Mouse (Mus musculus) neutrophil, adult 83 days (primary cell): Measurements from ENCODE around the gene 7420426K07Rik. TPM values are rescaled to one million over a fixed set of nuclear protein-coding genes. Genes with fewer than 3 reads are reported as not detected.

Experiments
- total RNA-seq, 2 experiments: library from RNA; stranded (reverse); gene quantifications; one replicate each; pipeline ENCODE4 v1.2.4; 2023

Gene 7420426K07Rik
- total RNA-seq = not detected

GRCm38 (mm10) chr9:98902819-98903218 is at the start of gene 7420426K07Rik:
7420426K07Rik (plus strand) TSS chr9:98903119.

GRCm38 (mm10) chr9:98856210-98856609 is 46.7 kb upstream of the 7420426K07Rik start, which contains the start of gene Prr23a2:
Prr23a2 (plus strand) TSS chr9:98856494.

DNA sequence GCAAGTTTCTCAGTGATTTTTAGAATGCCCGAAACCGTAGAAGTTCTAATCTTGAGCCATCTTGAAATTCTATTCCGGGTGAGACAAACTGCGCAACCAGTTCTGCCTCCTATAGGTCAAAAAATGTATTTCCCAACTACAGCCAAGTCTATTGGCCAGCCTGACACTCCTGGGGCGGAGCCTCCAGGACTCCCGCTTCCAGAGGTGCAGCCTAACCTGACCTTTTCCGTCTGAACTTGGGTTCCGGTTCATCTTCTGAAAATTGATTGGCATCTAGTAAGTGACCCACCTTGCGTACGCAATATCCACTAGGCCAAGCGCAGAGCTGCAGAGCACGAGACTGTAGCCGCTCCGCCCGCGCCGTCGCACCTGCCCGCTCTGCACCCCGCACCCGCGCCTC is 38.3 kb upstream of the 7420426K07Rik start, which contains the start of gene Prr23a3:
Gene Prr23a3 (plus strand): TSS at position 197 of the 400 bp plus-strand sequence.

Other genes starting within 250 kb of the 7420426K07Rik start
- not detected for gene Prr23a1, start 60.6 kb upstream of the 7420426K07Rik start, total RNA-seq
- gene Prr23a2, start 46.6 kb upstream of the 7420426K07Rik start, total RNA-seq = not detected
- gene Prr23a3, start 38.4 kb upstream of the 7420426K07Rik start, total RNA-seq = not detected
- not detected for gene Foxl2, start 52.2 kb downstream of the 7420426K07Rik start, total RNA-seq
- gene Faim, start 83.3 kb downstream of the 7420426K07Rik start, total RNA-seq = 10 to 100 TPM; 15.3 to 15.7 TPM
- gene Gm1123, start 132.6 kb downstream of the 7420426K07Rik start, total RNA-seq = not detected
- 10 to 100 TPM; 44.2 to 45.4 TPM for gene Pik3cb, start 237.5 kb downstream of the 7420426K07Rik start, total RNA-seq